Mouse (Mus musculus): ENCODE results near the gene Usp30. TPM values are rescaled to one million over a fixed set of nuclear protein-coding genes. Genes with fewer than 3 reads are reported as not detected.

Gene Usp30
- total RNA-seq (2023; ENCODE audit: inconsistent age): 22.4 to 27.3 TPM (median 24.8 TPM) in 4 replicates

GRCm38 (mm10) chr5:114065161-114065560 is at the start of gene Usp30:
TSS of gene Usp30 (plus strand) at chr5:114065461.

DNA sequence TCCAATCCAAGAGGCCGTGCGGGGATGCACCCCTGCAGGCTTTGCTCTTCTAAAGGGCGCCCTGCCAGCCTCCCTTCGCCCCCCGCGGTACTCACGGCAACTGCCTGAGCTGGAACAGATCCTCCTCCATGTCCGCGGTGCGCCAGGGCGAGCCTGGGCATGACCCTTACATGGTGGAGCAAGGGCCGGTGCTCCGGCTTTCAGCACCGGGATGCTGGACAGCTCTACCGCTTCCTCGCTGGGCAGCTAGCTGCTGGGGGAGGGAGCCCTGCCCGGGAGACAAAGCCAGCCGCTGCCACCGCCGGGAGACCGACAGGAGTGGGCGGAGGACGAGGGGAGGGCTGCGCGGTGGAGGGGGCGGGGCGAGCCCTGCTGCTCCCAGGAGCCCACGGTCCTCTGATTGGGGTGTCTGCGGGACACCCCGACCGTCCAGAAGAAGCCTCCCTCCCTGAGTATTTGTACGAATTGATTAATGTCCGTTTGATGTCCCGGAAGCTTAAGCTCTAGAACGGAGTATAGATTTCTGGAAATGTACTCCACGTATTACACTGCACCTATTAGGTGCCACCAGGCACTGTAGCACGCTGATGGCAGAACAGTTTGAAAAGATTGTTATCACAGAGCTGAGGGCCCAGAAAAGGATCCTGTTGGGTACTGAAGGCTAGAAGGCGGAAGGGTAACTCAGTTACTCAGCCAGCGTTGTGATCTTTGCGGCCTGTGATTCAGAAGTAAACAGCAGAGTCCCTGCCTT is 26.0 kb downstream of the Usp30 start, which contains the start of gene Svop:
Gene Svop (minus strand): TSS at position 514 of the 751 bp plus-strand sequence.

GRCm38 (mm10) chr5:114127374-114128349 is 62.4 kb downstream of the Usp30 start, which contains the start of gene Alkbh2:
TSS of gene Alkbh2 (minus strand) at chr5:114128218.

GRCm38 (mm10) chr5:114130211-114130605 is 64.9 kb downstream of the Usp30 start, which contains the start of gene Ung:
TSS of gene Ung (plus strand) at chr5:114130386.

DNA sequence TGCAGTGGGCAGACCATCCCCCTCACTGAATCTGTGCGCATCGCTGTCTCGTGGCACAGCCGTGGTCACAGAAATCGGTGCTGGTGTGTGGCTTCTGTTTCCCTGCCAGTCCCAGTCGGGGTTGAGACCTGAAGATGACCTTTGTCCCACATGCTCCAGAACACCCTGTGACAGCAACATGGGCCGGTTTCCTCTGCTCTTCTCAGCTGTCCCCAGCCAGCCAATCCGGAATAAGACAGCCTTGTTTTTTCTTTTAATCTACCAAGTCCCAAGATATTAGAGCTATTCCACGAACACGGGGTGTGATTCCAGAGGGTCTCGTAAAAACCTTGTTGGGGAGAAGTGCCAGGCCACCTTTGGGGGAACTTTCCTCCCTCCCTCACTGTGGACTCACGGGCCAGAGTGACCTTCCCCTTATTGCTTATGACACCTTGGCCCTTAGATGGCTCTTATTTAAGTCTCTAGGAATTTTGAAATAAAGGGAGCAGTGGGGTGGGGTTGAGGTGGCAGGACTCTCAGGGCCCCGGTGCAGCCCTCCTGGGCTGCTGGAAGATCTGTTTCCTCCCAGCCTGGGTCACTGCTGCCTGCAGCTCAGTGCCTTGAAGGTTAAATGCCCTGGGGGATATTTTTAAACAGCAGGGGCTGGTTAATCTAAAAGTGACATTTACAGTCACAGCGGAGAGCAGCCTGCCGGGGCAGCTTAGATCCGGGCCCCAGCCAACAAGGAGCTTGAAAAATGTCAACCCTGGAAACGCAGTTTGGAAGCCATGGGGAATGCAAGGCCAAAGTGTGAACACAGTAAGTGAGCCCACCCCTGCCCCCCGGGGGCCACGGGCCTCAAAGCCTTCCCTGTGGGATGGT is 81.0 kb downstream of the Usp30 start, which contains the start of gene Acacb:
Gene Acacb (plus strand): TSS at position 508 of the 861 bp plus-strand sequence.

Other genes with a start within 250 kb of the Usp30 start
- gene Selplg, start 232.8 kb upstream of the Usp30 start, total RNA-seq (2023; ENCODE audit: inconsistent age): 48.5 to 50.7 TPM (median 49.1 TPM) in 4 replicates
- 47.1 to 73.5 TPM (median 58.3 TPM) in 4 replicates for gene Coro1c, start 156.7 kb upstream of the Usp30 start, total RNA-seq (2023; ENCODE audit: inconsistent age)
- gene Ssh1, start 71.6 kb upstream of the Usp30 start, total RNA-seq (2023; ENCODE audit: inconsistent age): 64.9 to 72.2 TPM (median 68.2 TPM) in 4 replicates
- gene Dao, start 61.8 kb upstream of the Usp30 start, total RNA-seq (2023; ENCODE audit: inconsistent age): 0.78 TPM in 1 of 4 replicates, not detected in the others
- gene Svop, start 26.1 kb downstream of the Usp30 start, total RNA-seq (2023; ENCODE audit: inconsistent age): not detected in 4 replicates
- 5.0 to 7.3 TPM (median 6.5 TPM) in 4 replicates for gene Alkbh2, start 62.8 kb downstream of the Usp30 start, total RNA-seq (2023; ENCODE audit: inconsistent age)
- 20.4 to 26.0 TPM (median 22.7 TPM) in 4 replicates for gene Ung, start 64.9 kb downstream of the Usp30 start, total RNA-seq (2023; ENCODE audit: inconsistent age)
- gene Acacb, start 81.1 kb downstream of the Usp30 start, total RNA-seq (2023; ENCODE audit: inconsistent age): 2.7 to 3.8 TPM (median 3.1 TPM) in 4 replicates
- gene Foxn4, start 208.3 kb downstream of the Usp30 start, total RNA-seq (2023; ENCODE audit: inconsistent age): not detected in 4 replicates
- 17.0 to 23.2 TPM (median 22.2 TPM) in 4 replicates for gene Myo1h, start 223.7 kb downstream of the Usp30 start, total RNA-seq (2023; ENCODE audit: inconsistent age)

Measured in B cell, adult (primary cell).